Mouse (Mus musculus) MEL (cell line): ENCODE measurements at regions not wholly inside any gene's neighbourhood (a gene's known extent, or its start where the extent isn't known, plus 50 kb on each side); places are given as distances from the start of the nearest gene placed in this dataset.

Experiments used
- DNase-seq: peaks from one replicate; pipeline ENCODE4 v3.0.0; 2011; ENCODE audit warnings: low read depth, low spot score
- H3K27ac ChIP-seq: 2 replicates; pipeline ENCODE4 v1.5.1; 2012; ENCODE audit warnings: low read depth, mild to moderate bottlenecking, control low read depth, low read length, moderate library complexity; ENCODE audit not compliant: control insufficient read depth
- H3K27me3 ChIP-seq, 2 experiments: fragments of 150-350 bp in 1 of 2; sonication (generic) in 1 of 2; 2 replicates each; pipeline ENCODE4 v1.6.1; 2012; ENCODE audit warnings: low read length in 2 of 2, mild to moderate bottlenecking in 2 of 2, improper control_type of control experiment in 1 of 2, moderate library complexity in 1 of 2; ENCODE audit not compliant: insufficient read depth in 2 of 2, control insufficient read depth in 1 of 2
- H3K36me3 ChIP-seq, 2 experiments: 2 replicates each; pipeline ENCODE4 v1.6.1; 2012 to 2014; ENCODE audit warnings: low read length in 2 of 2, improper control_type of control experiment in 1 of 2, inconsistent platforms in 1 of 2, mild to moderate bottlenecking in 1 of 2; ENCODE audit not compliant: insufficient read depth in 2 of 2, control insufficient read depth in 1 of 2
- H3K4me1 ChIP-seq, 2 experiments: fragments of 150-350 bp in 1 of 2; sonication (generic) in 1 of 2; 2 replicates each; pipeline ENCODE4 v1.6.1; 2012; ENCODE audit warnings: low read length in 2 of 2, improper control_type of control experiment in 1 of 2, mild to moderate bottlenecking in 1 of 2; ENCODE audit not compliant: insufficient read depth in 2 of 2, control insufficient read depth in 1 of 2
- H3K4me3 ChIP-seq, 2 experiments: fragments of 150-350 bp in 1 of 2; sonication (generic) in 1 of 2; 2 replicates each; pipeline ENCODE4 v1.5.1; 2012; ENCODE audit warnings: low read depth in 2 of 2, low read length in 2 of 2, mild to moderate bottlenecking in 2 of 2, moderate library complexity in 2 of 2, control low read depth in 1 of 2, improper control_type of control experiment in 1 of 2; ENCODE audit not compliant: control insufficient read depth in 1 of 2, insufficient read depth in 1 of 2
- H3K79me2 ChIP-seq: 2 replicates; pipeline ENCODE4 v1.6.1; 2012; ENCODE audit warnings: mild to moderate bottlenecking, low read length, moderate library complexity; ENCODE audit not compliant: control insufficient read depth, poor library complexity, insufficient read depth
- H3K9ac ChIP-seq: 2 replicates; pipeline ENCODE4 v1.6.1; 2012; ENCODE audit warnings: low read depth, mild to moderate bottlenecking, control low read depth, low read length, moderate library complexity; ENCODE audit not compliant: control insufficient read depth, poor library complexity, severe bottlenecking
- H3K9me3 ChIP-seq: fragments of 150-350 bp; sonication (generic); replicated peaks from 2 replicates; pipeline ENCODE4 v1.6.1; 2012; ENCODE audit warnings: mild to moderate bottlenecking, low read length, improper control_type of control experiment, moderate library complexity; ENCODE audit not compliant: insufficient read depth
- CHD1 ChIP-seq: IDR thresholded peaks from 2 replicates; pipeline ENCODE4 v1.6.1; 2012; ENCODE audit warnings: low read depth, mild to moderate bottlenecking, inconsistent platforms, low read length, improper control_type of control experiment
- CHD2 ChIP-seq: IDR thresholded peaks from 2 replicates; pipeline ENCODE4 v1.6.1; 2011; ENCODE audit warnings: low read length, improper control_type of control experiment
- E2F4 ChIP-seq: IDR thresholded peaks from 2 replicates; pipeline ENCODE4 v1.6.1; 2011; ENCODE audit warnings: low read depth, low read length, improper control_type of control experiment, borderline replicate concordance
- EP300 ChIP-seq, 2 experiments: IDR thresholded peaks; 2 replicates each; pipeline ENCODE4 v1.6.1; 2011; ENCODE audit warnings: improper control_type of control experiment in 2 of 2, low read length in 2 of 2, low read depth in 1 of 2, mild to moderate bottlenecking in 1 of 2
- MAX ChIP-seq: IDR thresholded peaks from 2 replicates; pipeline ENCODE4 v1.6.1; 2011; ENCODE audit warnings: low read length, improper control_type of control experiment
- MYB ChIP-seq: IDR thresholded peaks from 2 replicates; pipeline ENCODE4 v1.6.1; 2011; ENCODE audit warnings: mild to moderate bottlenecking, low read depth, low read length, improper control_type of control experiment
- NELFE ChIP-seq: IDR thresholded peaks from 2 replicates; pipeline ENCODE4 v1.6.1; 2011; ENCODE audit warnings: low read depth, low read length, improper control_type of control experiment
- NRF1 ChIP-seq: IDR thresholded peaks from 2 replicates; pipeline ENCODE4 v1.6.1; 2014; ENCODE audit warnings: low read depth, mild to moderate bottlenecking, inconsistent platforms, low read length, improper control_type of control experiment, moderate library complexity; ENCODE audit not compliant: poor library complexity, insufficient read depth, severe bottlenecking
- POLR2A ChIP-seq, 2 experiments: IDR thresholded peaks; 2 replicates each; pipeline ENCODE4 v1.6.1; 2011 to 2012; ENCODE audit warnings: low read length in 2 of 2, mild to moderate bottlenecking in 2 of 2, control low read depth in 1 of 2, improper control_type of control experiment in 1 of 2, low read depth in 1 of 2, moderate library complexity in 1 of 2; ENCODE audit not compliant: control insufficient read depth in 1 of 2, insufficient read depth in 1 of 2, poor library complexity in 1 of 2
- RCOR1 ChIP-seq: IDR thresholded peaks from 2 replicates; pipeline ENCODE4 v1.6.1; 2012; ENCODE audit warnings: low read depth, mild to moderate bottlenecking, inconsistent platforms, low read length, improper control_type of control experiment
- SIN3A ChIP-seq: IDR thresholded peaks from 2 replicates; pipeline ENCODE4 v1.6.1; 2012; ENCODE audit warnings: low read length, improper control_type of control experiment, inconsistent platforms
- SMC3 ChIP-seq: IDR thresholded peaks from 2 replicates; pipeline ENCODE4 v1.6.1; 2011; ENCODE audit warnings: low read depth, low read length, improper control_type of control experiment
- TCF12 ChIP-seq: IDR thresholded peaks from 2 replicates; pipeline ENCODE4 v1.6.1; 2014; ENCODE audit warnings: low read depth, mild to moderate bottlenecking, inconsistent platforms, low read length, improper control_type of control experiment, moderate library complexity
- UBTF ChIP-seq: IDR thresholded peaks from 2 replicates; pipeline ENCODE4 v1.6.1; 2012; ENCODE audit warnings: low read depth, mild to moderate bottlenecking, inconsistent platforms, low read length, improper control_type of control experiment, moderate library complexity, borderline replicate concordance; ENCODE audit not compliant: insufficient read depth
- USF1 ChIP-seq: IDR thresholded peaks from 2 replicates; pipeline ENCODE4 v1.6.1; 2014; ENCODE audit warnings: low read depth, mild to moderate bottlenecking, inconsistent platforms, low read length, improper control_type of control experiment, moderate library complexity
- ZC3H11A ChIP-seq: IDR thresholded peaks from 2 replicates; pipeline ENCODE4 v1.6.1; 2012; ENCODE audit warnings: low read depth, mild to moderate bottlenecking, inconsistent platforms, low read length, improper control_type of control experiment
- ZNF384 ChIP-seq: IDR thresholded peaks from 2 replicates; pipeline ENCODE4 v1.6.1; 2012; ENCODE audit warnings: low read depth, mild to moderate bottlenecking, inconsistent platforms, low read length, improper control_type of control experiment

DNA sequence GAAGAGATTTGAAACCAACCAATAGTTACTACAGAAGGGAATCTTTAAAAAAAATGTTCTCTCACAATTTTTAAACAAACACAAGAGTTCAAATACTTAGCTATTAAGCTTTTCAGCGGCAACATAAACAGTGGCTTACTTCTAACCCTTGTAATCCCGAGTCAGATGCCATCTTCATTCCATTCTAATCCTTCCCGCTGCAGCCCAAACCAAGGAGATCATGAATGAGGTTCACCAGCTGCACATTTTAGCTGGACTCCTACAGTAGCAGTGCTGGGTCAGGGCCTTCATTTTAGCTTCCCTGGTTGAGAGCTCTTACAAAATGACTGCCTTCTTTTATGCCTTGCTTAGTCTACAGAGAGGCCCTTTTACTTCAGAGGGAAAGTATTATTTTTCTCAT, 650.0 kb upstream of the Nr3c2 start:
- no peak for DNase-seq
- no peaks in the 10 kb centered on the region for H3K36me3 ChIP-seq
- no peaks in the 10 kb centered on the region for H3K79me2 ChIP-seq
- no peaks in the 10 kb centered on the region for H3K9me3 ChIP-seq
- H3K4me1 ChIP-seq, result no peaks in the 10 kb centered on the region
- H3K4me3 ChIP-seq, result no peak overlapping the region
- no peak for TF ChIP-seq UBTF
- TF ChIP-seq TCF12, result no peak
- TF ChIP-seq CHD2, result no peak
- no peak for TF ChIP-seq SMC3
- no peak for TF ChIP-seq POLR2A (IDR thresholded peaks at IDR 0.05; ENCODE audit: control insufficient read depth in 1 of 2, insufficient read depth in 1 of 2, low read depth in 1 of 2, low read length in 2 of 2, poor library complexity in 1 of 2)
- TF ChIP-seq NRF1, result no peak
- no peak for TF ChIP-seq MAX
- TF ChIP-seq E2F4, result no peak
- no peak for TF ChIP-seq NELFE
- no peak for TF ChIP-seq SIN3A
- no peak for TF ChIP-seq USF1
- no peak for TF ChIP-seq ZC3H11A
- H3K27me3 ChIP-seq, result no peaks in the 10 kb centered on the region
- H3K9ac ChIP-seq, result no peak overlapping the region
- no peak overlapping the region for H3K27ac ChIP-seq

DNA sequence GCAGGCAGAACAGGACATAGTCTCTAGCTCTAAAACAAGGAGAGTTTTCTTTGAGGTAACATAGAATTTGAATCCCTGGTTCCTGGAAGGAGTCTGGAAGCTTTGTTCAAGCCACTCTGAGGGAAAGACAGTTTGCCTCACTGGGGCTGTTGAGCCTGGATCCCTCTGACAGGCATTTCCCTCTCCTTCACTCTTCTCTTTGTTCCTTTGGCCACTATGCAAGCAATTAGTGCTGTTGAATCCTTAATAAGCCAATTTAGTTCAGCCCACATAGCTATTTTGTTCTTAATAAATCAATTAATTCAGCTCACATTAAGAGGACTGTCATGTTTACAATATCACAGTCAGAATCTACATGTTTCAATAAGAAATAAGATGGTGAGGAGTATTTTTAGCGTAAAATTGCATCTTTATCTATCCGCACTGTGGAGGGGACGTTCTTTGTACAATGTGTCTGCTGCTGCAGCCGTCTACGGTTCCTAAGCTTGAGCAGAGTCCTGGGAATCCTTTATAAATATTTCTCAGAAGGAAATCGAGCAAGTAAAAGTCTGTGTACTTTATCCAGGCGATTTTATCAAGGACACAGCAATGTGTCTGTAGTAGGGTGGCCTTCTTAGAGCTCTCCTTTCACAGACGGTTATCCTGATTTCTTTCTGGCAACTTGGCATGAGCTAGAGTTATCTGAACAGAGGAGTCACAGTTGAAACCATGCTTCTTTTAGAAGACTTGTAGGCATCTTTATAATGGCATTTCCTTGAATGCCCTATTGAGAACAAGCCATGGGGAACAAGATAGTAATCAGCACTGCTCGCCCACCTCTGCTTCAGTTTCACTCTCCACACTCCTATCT, 646.9 kb upstream of the Nr3c2 start:
- no peak overlapping the region for H3K27ac ChIP-seq
- no peaks in the 10 kb centered on the region for H3K79me2 ChIP-seq
- no peaks in the 10 kb centered on the region for H3K9me3 ChIP-seq
- TF ChIP-seq MYB (no peak), CHD1 (no peak), RCOR1 (no peak), SMC3 (no peak), TCF12 (no peak), ZNF384 (no peak), EP300 (IDR thresholded peaks at IDR 0.05; ENCODE audit: low read depth in 1 of 2, low read length in 2 of 2) (no peak)
- no peaks in the 10 kb centered on the region for H3K27me3 ChIP-seq
- H3K9ac ChIP-seq, result no peak overlapping the region
- no peaks in the 10 kb centered on the region for H3K4me1 ChIP-seq
- H3K36me3 ChIP-seq, result no peaks in the 10 kb centered on the region
- DNase-seq, result no peak
- no peak overlapping the region for H3K4me3 ChIP-seq
